Mouse (Mus musculus): ENCODE data around the gene Lif. TPM values are rescaled to one million over a fixed set of nuclear protein-coding genes. Genes with fewer than 3 reads are reported as not detected.

Gene Lif
- polyA plus RNA-seq, 1 experiment from 2014 or later, result not detected

DNA sequence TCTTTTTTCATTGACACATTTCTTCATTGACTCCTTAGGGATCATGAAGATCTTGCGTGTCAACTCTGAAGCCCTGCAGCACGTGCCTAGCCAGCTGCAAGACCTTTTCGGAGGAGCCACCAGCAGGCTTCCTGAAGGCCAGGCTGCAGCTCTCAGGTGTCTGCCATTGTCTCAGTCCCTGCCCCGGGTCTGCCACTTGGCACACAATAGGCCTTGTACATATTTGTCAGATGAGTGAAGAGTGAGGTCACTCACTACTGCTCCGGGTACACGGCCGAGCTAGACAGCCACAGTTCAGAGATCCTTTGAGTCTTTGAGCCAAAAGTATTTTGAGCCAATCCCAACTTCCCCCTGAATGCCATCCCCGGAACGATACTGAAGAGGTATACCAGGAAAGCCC is 45.7 kb downstream of the Lif start:
- Histone ChIP-seq H3K27me3 (ENCODE audit: control insufficient read depth, insufficient read depth, low read depth, low read length) (no peaks in the 10 kb centered on the region), H3K27ac (ENCODE audit: low read length) (no peak overlapping the region), H3K36me3 (ENCODE audit: control insufficient read depth, insufficient read depth) (no peaks in the 10 kb centered on the region), H3K9ac (ENCODE audit: low read depth, low read length) (no peak overlapping the region), H3K9me3 (replicated peaks; ENCODE audit: control insufficient read depth, low read length) (no peaks in the 10 kb centered on the region), H3K4me3 (ENCODE audit: low read depth, low read length) (no peak overlapping the region), H3K4me1 (ENCODE audit: control insufficient read depth, low read depth, low read length) (no peaks in the 10 kb centered on the region), H3K4me2 (ENCODE audit: low read depth, low read length) (no peak overlapping the region)
- 54% methylated on average over 9 of the region's 9 CpGs for WGBS (ENCODE audit: insufficient replicate concordance)
- no peak for ATAC-seq (ENCODE audit: low read depth)

DNA sequence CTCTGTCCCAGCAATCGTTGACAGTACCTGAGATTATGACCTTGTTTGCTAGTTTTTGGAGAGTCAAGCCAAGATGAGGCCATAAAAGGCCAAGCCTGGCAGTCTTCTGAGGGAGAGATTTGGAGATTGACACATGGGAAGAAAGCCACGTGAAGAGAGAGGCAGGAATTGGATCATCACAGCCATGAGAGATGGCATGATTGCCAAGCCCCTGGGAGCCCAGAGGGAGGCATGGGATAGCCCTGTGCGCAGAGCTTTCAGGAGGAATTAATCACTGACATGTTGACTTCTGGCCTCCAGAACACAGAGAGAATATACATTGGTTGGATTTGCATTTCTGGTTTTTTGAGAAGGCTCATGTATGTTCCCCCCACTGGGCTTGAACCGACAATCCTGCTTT is 46.8 kb downstream of the Lif start:
- no peak overlapping the region for H3K27ac ChIP-seq (ENCODE audit: low read length)
- H3K9me3 ChIP-seq (replicated peaks; ENCODE audit: control insufficient read depth, low read length), result no peaks in the 10 kb centered on the region
- no peak for ATAC-seq (ENCODE audit: low read depth)
- H3K27me3 ChIP-seq (ENCODE audit: control insufficient read depth, insufficient read depth, low read depth, low read length), result no peaks in the 10 kb centered on the region
- H3K4me2 ChIP-seq (ENCODE audit: low read depth, low read length), result no peak overlapping the region
- H3K4me1 ChIP-seq (ENCODE audit: control insufficient read depth, low read depth, low read length), result no peaks in the 10 kb centered on the region
- H3K36me3 ChIP-seq (ENCODE audit: control insufficient read depth, insufficient read depth), result no peaks in the 10 kb centered on the region
- WGBS (ENCODE audit: insufficient replicate concordance), result 62% methylated on average over 4 of the region's 4 CpGs
- no peak overlapping the region for H3K4me3 ChIP-seq (ENCODE audit: low read depth, low read length)
- H3K9ac ChIP-seq (ENCODE audit: low read depth, low read length), result no peak overlapping the region

DNA sequence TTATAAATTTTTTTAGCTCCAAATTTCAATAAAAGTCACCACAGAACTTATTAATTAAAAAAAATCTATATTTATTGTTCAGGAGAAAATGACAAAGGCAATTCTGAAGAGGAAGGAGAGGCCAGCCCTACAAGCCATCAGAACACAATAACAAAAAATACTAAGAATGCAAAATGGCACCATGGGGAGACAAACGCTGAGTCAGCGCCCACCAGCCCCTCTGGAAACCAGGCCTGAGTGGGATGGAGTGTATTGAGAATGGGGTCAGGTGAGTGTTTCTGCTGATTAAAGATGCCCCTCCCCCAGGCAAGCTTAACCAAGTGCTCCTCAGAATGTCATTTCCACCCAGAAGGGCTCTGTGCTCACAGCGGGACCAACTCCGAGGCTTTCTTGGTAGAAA is 47.7 kb downstream of the Lif start:
- Histone ChIP-seq H3K9ac (ENCODE audit: low read depth, low read length) (no peak overlapping the region), H3K4me2 (ENCODE audit: low read depth, low read length) (no peak overlapping the region), H3K27ac (ENCODE audit: low read length) (no peak overlapping the region), H3K4me1 (ENCODE audit: control insufficient read depth, low read depth, low read length) (no peaks in the 10 kb centered on the region), H3K9me3 (replicated peaks; ENCODE audit: control insufficient read depth, low read length) (no peaks in the 10 kb centered on the region), H3K4me3 (ENCODE audit: low read depth, low read length) (no peak overlapping the region), H3K36me3 (ENCODE audit: control insufficient read depth, insufficient read depth) (no peaks in the 10 kb centered on the region), H3K27me3 (ENCODE audit: control insufficient read depth, insufficient read depth, low read depth, low read length) (no peaks in the 10 kb centered on the region)
- no peak for ATAC-seq (ENCODE audit: low read depth)
- 84% methylated on average over 4 of the region's 4 CpGs for WGBS (ENCODE audit: insufficient replicate concordance)

DNA sequence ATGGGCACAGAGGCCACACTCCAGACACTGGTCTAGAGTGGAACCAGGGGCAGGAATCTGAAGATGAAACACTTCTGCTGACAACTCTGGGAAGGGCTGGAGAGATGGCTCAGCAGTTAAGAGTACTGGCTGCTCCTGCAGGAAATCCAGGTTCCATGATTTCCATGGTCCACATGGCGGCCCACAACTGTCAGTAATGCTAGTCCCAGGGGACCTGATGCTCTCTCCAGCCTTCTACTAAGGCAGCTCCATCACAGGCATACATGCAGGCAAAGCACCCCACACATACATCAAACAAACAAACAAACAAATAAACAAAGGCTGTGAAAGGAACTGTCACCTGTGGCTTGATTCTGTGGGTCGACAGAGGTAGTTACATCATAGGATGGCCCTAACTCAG is 48.7 kb downstream of the Lif start:
- Histone ChIP-seq H3K9me3 (replicated peaks; ENCODE audit: control insufficient read depth, low read length) (no peaks in the 10 kb centered on the region), H3K27ac (ENCODE audit: low read length) (no peak overlapping the region), H3K4me1 (ENCODE audit: control insufficient read depth, low read depth, low read length) (no peaks in the 10 kb centered on the region), H3K4me3 (ENCODE audit: low read depth, low read length) (no peak overlapping the region), H3K27me3 (ENCODE audit: control insufficient read depth, insufficient read depth, low read depth, low read length) (no peaks in the 10 kb centered on the region), H3K4me2 (ENCODE audit: low read depth, low read length) (no peak overlapping the region), H3K36me3 (ENCODE audit: control insufficient read depth, insufficient read depth) (no peaks in the 10 kb centered on the region), H3K9ac (ENCODE audit: low read depth, low read length) (no peak overlapping the region)
- ATAC-seq (ENCODE audit: low read depth), result no peak
- WGBS (ENCODE audit: insufficient replicate concordance), result 65% methylated on average over 2 of the region's 2 CpGs

DNA sequence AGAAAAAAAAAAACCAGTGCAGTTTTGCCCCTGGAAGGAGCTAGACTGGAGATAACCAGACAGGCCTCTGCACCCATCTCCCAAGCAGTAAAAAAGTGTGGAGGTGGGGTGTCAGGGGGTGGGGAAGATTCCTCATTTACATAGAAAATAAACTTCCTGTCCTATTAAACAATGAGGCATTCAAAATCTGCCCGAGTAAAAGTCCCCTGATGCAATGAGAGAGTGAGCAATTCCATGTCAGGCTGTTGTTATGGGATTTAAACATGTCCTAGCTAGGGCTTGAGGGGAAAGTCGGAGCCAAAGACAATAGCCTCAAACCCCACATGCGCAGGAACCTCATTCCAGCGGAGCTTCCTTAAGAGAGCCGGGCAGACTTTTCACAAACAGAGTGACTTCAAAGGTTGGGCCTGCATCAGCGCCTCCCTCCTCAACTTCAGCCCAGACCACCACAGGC is 50.7 kb downstream of the Lif start:
- Histone ChIP-seq H3K9me3 (replicated peaks; ENCODE audit: control insufficient read depth, low read length) (no peaks in the 10 kb centered on the region), H3K4me2 (ENCODE audit: low read depth, low read length) (no peak overlapping the region), H3K9ac (ENCODE audit: low read depth, low read length) (no peak overlapping the region), H3K4me3 (ENCODE audit: low read depth, low read length) (no peak overlapping the region), H3K27me3 (ENCODE audit: control insufficient read depth, insufficient read depth, low read depth, low read length) (no peaks in the 10 kb centered on the region), H3K36me3 (ENCODE audit: control insufficient read depth, insufficient read depth) (no peaks in the 10 kb centered on the region), H3K27ac (ENCODE audit: low read length) (no peak overlapping the region), H3K4me1 (ENCODE audit: control insufficient read depth, low read depth, low read length) (no peaks in the 10 kb centered on the region)
- 46% methylated on average over 6 of the region's 6 CpGs for WGBS (ENCODE audit: insufficient replicate concordance)
- no peak for ATAC-seq (ENCODE audit: low read depth)

DNA sequence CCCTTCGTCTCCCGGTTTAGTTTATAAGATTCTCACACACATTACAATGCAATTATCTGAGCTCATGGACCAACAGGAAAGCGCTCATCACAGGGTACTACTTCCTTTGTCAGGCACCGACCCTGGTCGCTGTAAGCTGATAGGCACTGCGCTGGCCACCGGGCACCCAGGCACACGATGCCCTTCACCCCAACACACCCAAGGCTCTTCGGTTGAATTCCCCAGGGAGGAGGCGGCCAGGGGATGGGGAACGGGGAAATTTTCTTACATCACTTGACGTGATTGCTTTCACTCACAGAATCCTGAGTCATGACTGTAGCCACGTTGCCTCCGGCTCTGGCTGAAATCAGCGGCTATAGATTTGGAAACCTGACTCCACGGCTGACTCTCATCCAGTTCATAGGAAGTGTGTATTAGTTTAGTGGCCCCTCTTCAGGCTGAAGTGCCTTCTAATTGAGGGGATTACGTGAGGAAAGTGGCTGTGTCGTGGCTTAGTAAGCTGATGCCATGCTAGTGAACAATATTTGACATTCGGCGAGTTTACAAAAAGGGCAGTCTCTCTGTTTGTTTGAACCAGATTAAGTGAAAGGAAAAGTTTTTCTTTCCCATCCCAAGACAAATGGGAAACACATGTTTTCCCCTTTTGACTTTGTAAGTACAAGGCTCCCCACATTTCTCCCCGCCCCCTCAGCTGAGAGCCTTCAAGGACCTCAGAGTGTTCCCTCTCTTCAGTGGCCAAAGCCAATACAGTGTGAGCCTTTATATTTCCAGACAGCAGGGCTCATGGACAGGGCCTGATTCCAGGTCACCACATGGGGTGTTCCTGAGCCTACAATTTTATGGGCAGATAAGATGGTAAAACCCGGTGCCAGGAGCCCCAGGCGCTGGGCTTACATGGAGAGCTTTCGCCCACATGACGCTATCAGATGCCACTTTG is 51.4 kb downstream of the Lif start:
- no peaks in the 10 kb centered on the region for H3K27me3 ChIP-seq (ENCODE audit: control insufficient read depth, insufficient read depth, low read depth, low read length)
- no peak overlapping the region for H3K4me2 ChIP-seq (ENCODE audit: low read depth, low read length)
- no peak overlapping the region for H3K4me3 ChIP-seq (ENCODE audit: low read depth, low read length)
- H3K9me3 ChIP-seq (replicated peaks; ENCODE audit: control insufficient read depth, low read length), result no peaks in the 10 kb centered on the region
- H3K9ac ChIP-seq (ENCODE audit: low read depth, low read length), result no peak overlapping the region
- 40% methylated on average over 25 of the region's 25 CpGs for WGBS (ENCODE audit: insufficient replicate concordance)
- no peaks in the 10 kb centered on the region for H3K4me1 ChIP-seq (ENCODE audit: control insufficient read depth, low read depth, low read length)
- ATAC-seq (ENCODE audit: low read depth), result no peak
- no peak overlapping the region for H3K27ac ChIP-seq (ENCODE audit: low read length)
- no peaks in the 10 kb centered on the region for H3K36me3 ChIP-seq (ENCODE audit: control insufficient read depth, insufficient read depth)

DNA sequence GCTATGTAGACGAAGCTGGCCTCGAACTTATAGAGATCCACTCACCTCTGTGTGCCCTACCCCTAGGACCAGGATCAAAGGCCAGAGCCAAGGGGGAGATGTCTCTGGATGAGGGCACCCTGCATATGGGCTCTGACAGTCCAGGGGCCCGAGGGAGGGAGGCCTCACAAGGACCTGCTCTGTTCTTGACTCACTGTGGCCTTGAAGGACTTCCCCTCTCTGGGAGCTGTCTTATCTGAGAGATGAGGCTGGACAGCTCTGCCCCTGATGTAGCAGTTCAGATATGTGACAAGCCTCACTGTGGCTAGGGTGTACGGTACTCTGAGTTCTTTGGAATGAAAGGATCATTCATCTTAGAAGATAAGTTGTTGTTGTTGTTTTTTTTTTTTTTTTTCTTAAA is 52.3 kb downstream of the Lif start:
- H3K4me1 ChIP-seq (ENCODE audit: control insufficient read depth, low read depth, low read length), result no peaks in the 10 kb centered on the region
- H3K9me3 ChIP-seq (replicated peaks; ENCODE audit: control insufficient read depth, low read length), result no peaks in the 10 kb centered on the region
- H3K36me3 ChIP-seq (ENCODE audit: control insufficient read depth, insufficient read depth), result no peaks in the 10 kb centered on the region
- H3K27me3 ChIP-seq (ENCODE audit: control insufficient read depth, insufficient read depth, low read depth, low read length), result no peaks in the 10 kb centered on the region
- H3K4me2 ChIP-seq (ENCODE audit: low read depth, low read length), result no peak overlapping the region
- no peak for ATAC-seq (ENCODE audit: low read depth)
- 51% methylated on average over 4 of the region's 4 CpGs for WGBS (ENCODE audit: insufficient replicate concordance)
- no peak overlapping the region for H3K4me3 ChIP-seq (ENCODE audit: low read depth, low read length)
- no peak overlapping the region for H3K27ac ChIP-seq (ENCODE audit: low read length)
- no peak overlapping the region for H3K9ac ChIP-seq (ENCODE audit: low read depth, low read length)

DNA sequence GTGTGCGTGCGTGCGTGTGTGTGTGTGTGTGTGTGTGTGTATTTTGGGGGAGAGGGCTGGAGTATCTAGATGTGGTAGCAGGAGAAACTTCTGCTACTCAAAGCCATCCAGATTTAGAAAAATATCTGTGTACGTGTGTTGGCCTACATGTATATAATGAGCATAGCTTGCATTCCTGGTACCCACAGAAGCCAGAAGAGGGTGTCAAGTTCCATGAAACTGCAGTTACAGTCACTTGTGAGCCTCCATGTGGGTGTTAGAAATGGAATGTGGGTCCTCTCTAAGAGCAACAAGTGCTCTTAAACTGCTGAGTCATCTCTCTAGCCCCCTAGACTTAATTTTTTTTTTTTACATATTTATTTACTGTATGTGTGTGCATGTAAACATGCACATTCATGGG is 53.0 kb downstream of the Lif start:
- no peaks in the 10 kb centered on the region for H3K27me3 ChIP-seq (ENCODE audit: control insufficient read depth, insufficient read depth, low read depth, low read length)
- H3K27ac ChIP-seq (ENCODE audit: low read length), result no peak overlapping the region
- no peaks in the 10 kb centered on the region for H3K36me3 ChIP-seq (ENCODE audit: control insufficient read depth, insufficient read depth)
- H3K4me3 ChIP-seq (ENCODE audit: low read depth, low read length), result no peak overlapping the region
- no peaks in the 10 kb centered on the region; the same call in 1 of the 2 replicates for H3K4me1 ChIP-seq (ENCODE audit: control insufficient read depth, low read depth, low read length)
- no peaks in the 10 kb centered on the region for H3K9me3 ChIP-seq (replicated peaks; ENCODE audit: control insufficient read depth, low read length)
- 79% methylated on average over 4 of the region's 4 CpGs for WGBS (ENCODE audit: insufficient replicate concordance)
- ATAC-seq (ENCODE audit: low read depth), result no peak
- no peak overlapping the region for H3K4me2 ChIP-seq (ENCODE audit: low read depth, low read length)
- no peak overlapping the region for H3K9ac ChIP-seq (ENCODE audit: low read depth, low read length)

DNA sequence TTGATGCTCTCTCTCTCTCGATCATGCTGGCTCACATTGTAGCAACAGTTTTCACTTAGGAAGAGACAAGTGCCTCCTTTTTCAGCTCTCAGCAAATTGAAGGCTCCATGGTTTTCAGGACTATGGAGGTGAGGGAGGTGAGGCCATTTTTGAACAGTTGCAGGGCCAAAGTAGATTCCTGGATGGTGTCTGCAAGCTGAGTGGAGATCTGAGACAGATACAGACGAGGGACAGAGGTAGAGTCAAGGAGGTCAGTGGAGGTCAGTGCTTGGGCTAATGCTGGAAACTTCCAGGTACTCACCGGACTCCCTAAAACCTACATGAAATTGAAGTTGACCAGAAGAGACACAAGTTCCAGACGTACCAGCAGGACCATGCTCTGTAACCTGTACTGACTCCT is 54.8 kb downstream of the Lif start:
- ATAC-seq (ENCODE audit: low read depth), result no peak
- no peak overlapping the region for H3K4me2 ChIP-seq (ENCODE audit: low read depth, low read length)
- H3K9me3 ChIP-seq (replicated peaks; ENCODE audit: control insufficient read depth, low read length), result no peaks in the 10 kb centered on the region
- H3K4me3 ChIP-seq (ENCODE audit: low read depth, low read length), result no peak overlapping the region
- no peaks in the 10 kb centered on the region for H3K27me3 ChIP-seq (ENCODE audit: control insufficient read depth, insufficient read depth, low read depth, low read length)
- no peak overlapping the region for H3K27ac ChIP-seq (ENCODE audit: low read length)
- no peaks in the 10 kb centered on the region; the same call in 1 of the 2 replicates for H3K4me1 ChIP-seq (ENCODE audit: control insufficient read depth, low read depth, low read length)
- H3K9ac ChIP-seq (ENCODE audit: low read depth, low read length), result no peak overlapping the region
- no peaks in the 10 kb centered on the region for H3K36me3 ChIP-seq (ENCODE audit: control insufficient read depth, insufficient read depth)
- 60% methylated on average over 4 of the region's 4 CpGs for WGBS (ENCODE audit: insufficient replicate concordance)
